Mouse (Mus musculus) lung, postnatal 0 days (tissue): ENCODE results near the gene Cfap54.

Experiments used
- CTCF ChIP-seq: IDR thresholded peaks from 2 replicates; pipeline ENCODE4 v1.5.1; 2016; ENCODE audit warnings: antibody characterized with exemption, mild to moderate bottlenecking
- EP300 ChIP-seq: IDR thresholded peaks from 2 replicates; pipeline ENCODE4 v1.6.1; 2016; ENCODE audit warnings: antibody characterized with exemption, mild to moderate bottlenecking, control low read depth

DNA sequence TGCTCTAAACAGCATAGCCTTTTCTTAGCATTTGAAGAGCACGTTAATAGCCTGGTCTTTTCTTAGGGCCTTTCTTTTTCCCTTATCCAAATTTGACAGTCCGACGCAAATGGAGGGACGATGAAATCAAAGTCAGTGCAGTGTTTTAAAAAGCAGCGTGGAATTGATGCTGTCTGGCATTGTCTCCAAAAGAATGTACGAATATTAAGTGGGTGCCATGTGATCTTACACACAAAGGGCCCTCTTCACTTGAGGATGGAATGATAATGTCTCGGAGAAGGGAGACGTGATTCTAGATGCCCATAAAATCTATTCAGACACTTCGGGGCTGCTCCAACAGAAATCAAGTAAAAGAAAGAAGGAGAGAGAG lies 289.9 kb downstream of the Cfap54 start:
- no peak for TF ChIP-seq EP300
- no peak for TF ChIP-seq CTCF
